Mouse (Mus musculus) cerebellum, adult 2 months (tissue): ENCODE data around the gene Edn2. TPM values are rescaled to one million over a fixed set of nuclear protein-coding genes. Genes with fewer than 3 reads are reported as not detected.
A peak's percentile ranks its signal among the peaks of the same experiment; 100 is the strongest.

Source experiments
- DNase-seq, 2 experiments: peaks; one replicate each; pipeline ENCODE4 v3.0.0; 2021
- H3K27ac ChIP-seq: fragments of 200-500 bp; 2 replicates; pipeline ENCODE4 v1.5.1; 2012; ENCODE audit warnings: low read length, control low read depth, inconsistent platforms; ENCODE audit not compliant: insufficient read depth
- H3K27me3 ChIP-seq: fragments of 200-500 bp; 2 replicates; pipeline ENCODE4 v1.6.1; 2012; ENCODE audit warnings: inconsistent platforms, mild to moderate bottlenecking, low read length, moderate library complexity; ENCODE audit not compliant: control insufficient read depth, insufficient read depth
- H3K4me1 ChIP-seq: fragments of 200-500 bp; 2 replicates; pipeline ENCODE4 v1.6.1; 2011; ENCODE audit warnings: low read length; ENCODE audit not compliant: control insufficient read depth, insufficient read depth
- H3K4me3 ChIP-seq: fragments of 200-500 bp; replicated peaks from 2 replicates; pipeline ENCODE3; 2011; ENCODE audit warnings: mild to moderate bottlenecking, low read depth, low read length, control low read depth; ENCODE audit not compliant: insufficient read depth
- CTCF ChIP-seq: fragments of 200-500 bp; IDR thresholded peaks from 2 replicates; pipeline ENCODE4 v1.5.1; 2011; ENCODE audit warnings: low read depth, mild to moderate bottlenecking, control low read depth, low read length, moderate library complexity, borderline replicate concordance; ENCODE audit not compliant: insufficient read depth
- POLR2A ChIP-seq: fragments of 200-500 bp; IDR thresholded peaks from 2 replicates; pipeline ENCODE4 v1.6.1; 2011; ENCODE audit warnings: low read length, control low read depth, borderline replicate concordance; ENCODE audit not compliant: insufficient read depth
- WGBS: fragments of 180-500 bp; shearing (Covaris S2); methylation state at CpG from one replicate; pipeline ENCODE4 v1.1.7; 2018; 5-methylcytosine and 5-hydroxymethylcytosine counted together
- polyA plus RNA-seq: library from polyadenylated mRNA; depleted of rRNA; stranded (reverse); fragments of >200 nt; gene quantifications from 2 replicates; pipeline ENCODE4 v1.2.3, GENCODE M21; 2012

The Edn2 gene
- polyA plus RNA-seq, 1 experiment = 0.11 TPM

GRCm38 (mm10) chr4:120148291-120149141 lies 12.5 kb upstream of the Edn2 start:
- TF ChIP-seq POLR2A (no peak), CTCF (no peak)
- Histone ChIP-seq H3K27me3 (no peaks in the 10 kb centered on the region), H3K27ac (no peak overlapping the region), H3K4me1 (peaks cover 20% of the 10 kb centered on the region), H3K4me3 (peak overlapping the region; percentile 17)
- 18% methylated on average over 45 of the region's 45 CpGs for WGBS
- peak; percentile 55 to 67 for DNase-seq

GRCm38 (mm10) chr4:120149142-120149524 lies 11.9 kb upstream of the Edn2 start:
- WGBS = 58% methylated on average over 3 of the region's 3 CpGs
- H3K27me3 ChIP-seq = no peaks in the 10 kb centered on the region
- no peak overlapping the region for H3K4me3 ChIP-seq
- H3K27ac ChIP-seq = no peak overlapping the region
- DNase-seq = no peak
- H3K4me1 ChIP-seq = peaks cover 16% of the 10 kb centered on the region
- TF ChIP-seq CTCF (peak; percentile 65; the same call in 1 of the 2 replicates), POLR2A (no peak)

GRCm38 (mm10) chr4:120150345-120150920 lies 10.6 kb upstream of the Edn2 start:
- H3K4me3 ChIP-seq = no peak overlapping the region
- TF ChIP-seq POLR2A (no peak), CTCF (no peak)
- H3K27ac ChIP-seq = no peak overlapping the region
- DNase-seq = no peak
- no peaks in the 10 kb centered on the region for H3K27me3 ChIP-seq
- H3K4me1 ChIP-seq = peaks cover 6% of the 10 kb centered on the region
- WGBS = 79% methylated on average over 6 of the region's 6 CpGs

- DNase-seq = no peak
- Histone ChIP-seq H3K27me3 (no peaks in the 10 kb centered on the region), H3K4me1 (no peaks in the 10 kb centered on the region), H3K27ac (no peak overlapping the region), H3K4me3 (no peak overlapping the region)
- WGBS = 98% methylated on average over 6 of the region's 6 CpGs
- no peak for TF ChIP-seq POLR2A
- no peak for TF ChIP-seq CTCF
Observed at GRCm38 (mm10) chr4:120151906-120152305, 9.1 kb upstream of the Edn2 start.

- 55% methylated on average over 4 of the region's 4 CpGs for WGBS
- no peak for DNase-seq
- no peak overlapping the region for H3K4me3 ChIP-seq
- no peaks in the 10 kb centered on the region for H3K27me3 ChIP-seq
- H3K27ac ChIP-seq = no peak overlapping the region
- no peaks in the 10 kb centered on the region for H3K4me1 ChIP-seq
- TF ChIP-seq CTCF = 0 out of 2 replicates have a peak, but pooled peaks have one; percentile 29
- no peak for TF ChIP-seq POLR2A
Observed at GRCm38 (mm10) chr4:120152648-120153047, 8.4 kb upstream of the Edn2 start.

- TF ChIP-seq CTCF = no peak
- TF ChIP-seq POLR2A = no peak
- Histone ChIP-seq H3K4me3 (no peak overlapping the region), H3K27me3 (no peaks in the 10 kb centered on the region), H3K27ac (no peak overlapping the region), H3K4me1 (peaks cover 6% of the 10 kb centered on the region; the same call in 1 of the 2 replicates)
- WGBS = 94% methylated on average over 3 of the region's 3 CpGs
- DNase-seq = no peak
Observed at GRCm38 (mm10) chr4:120153736-120154135, 7.3 kb upstream of the Edn2 start.

GRCm38 (mm10) chr4:120158714-120159310 lies 2.2 kb upstream of the Edn2 start:
- H3K27me3 ChIP-seq = no peaks in the 10 kb centered on the region
- H3K4me3 ChIP-seq = no peak overlapping the region
- TF ChIP-seq CTCF (no peak), POLR2A (no peak)
- no peak overlapping the region for H3K27ac ChIP-seq
- peaks cover 30% of the 10 kb centered on the region for H3K4me1 ChIP-seq
- 56% methylated on average over 5 of the region's 5 CpGs for WGBS
- DNase-seq = no peak
